Mouse (Mus musculus) heart, adult 2 months (tissue): ENCODE results near the gene Fbxw9. TPM values are rescaled to one million over a fixed set of nuclear protein-coding genes. Genes with fewer than 3 reads are reported as not detected.

Experiments used
- DNase-seq, 2 experiments: peaks; one replicate each; pipeline ENCODE4 v3.0.0; 2021
- H3K27ac ChIP-seq: fragments of 200-600 bp; 2 replicates; pipeline ENCODE4 v1.8.1; 2022
- H3K27me3 ChIP-seq: fragments of 200-500 bp; 2 replicates; pipeline ENCODE4 v1.6.1; 2012; ENCODE audit warnings: mild to moderate bottlenecking, low read length, inconsistent platforms, mixed read lengths; ENCODE audit not compliant: control insufficient read depth, insufficient read depth
- H3K36me3 ChIP-seq: fragments of 200-500 bp; 2 replicates; pipeline ENCODE4 v1.6.1; 2012; ENCODE audit warnings: low read length, inconsistent platforms; ENCODE audit not compliant: control insufficient read depth, insufficient read depth
- H3K4me1 ChIP-seq: fragments of 200-500 bp; 2 replicates; pipeline ENCODE4 v1.6.1; 2011; ENCODE audit warnings: low read length; ENCODE audit not compliant: control insufficient read depth, insufficient read depth
- H3K4me3 ChIP-seq: fragments of 200-600 bp; 2 replicates; pipeline ENCODE4 v1.8.1; 2022
- H3K79me2 ChIP-seq: fragments of 200-500 bp; replicated peaks from 2 replicates; pipeline ENCODE4 v1.6.1; 2012; ENCODE audit warnings: mild to moderate bottlenecking, inconsistent platforms, low read length, moderate library complexity, mixed read lengths; ENCODE audit not compliant: control insufficient read depth, insufficient read depth
- H3K9ac ChIP-seq: fragments of 200-500 bp; 2 replicates; pipeline ENCODE4 v1.6.1; 2012; ENCODE audit warnings: low read depth, mild to moderate bottlenecking, control low read depth, inconsistent platforms, low read length, mixed read lengths
- CTCF ChIP-seq: fragments of 200-600 bp; IDR thresholded peaks from 2 replicates; pipeline ENCODE4 v1.8.1; 2022; ENCODE audit warnings: antibody characterized with exemption, mild to moderate bottlenecking, moderate library complexity
- EP300 ChIP-seq: fragments of 200-500 bp; IDR thresholded peaks from 2 replicates; pipeline ENCODE4 v1.6.1; 2011; ENCODE audit warnings: low read depth, low read length, control low read depth; ENCODE audit not compliant: insufficient read depth
- POLR2A ChIP-seq: fragments of 200-500 bp; IDR thresholded peaks from 2 replicates; pipeline ENCODE4 v1.6.1; 2011; ENCODE audit warnings: mild to moderate bottlenecking, low read depth, low read length, control low read depth; ENCODE audit not compliant: insufficient read depth
- WGBS: fragments of 180-500 bp; shearing (Covaris S2); methylation state at CpG from one replicate; pipeline ENCODE4 v1.1.7; 2018; 5-methylcytosine and 5-hydroxymethylcytosine counted together
- intact Hi-C: fragments of 180-260 bp; cut with DNase I; formaldehyde crosslinking; loops from one replicate; pipeline ENCODE4 v1.15.1; 2025
- polyA plus RNA-seq: library from polyadenylated mRNA; depleted of rRNA; stranded (reverse); fragments of >200 nt; gene quantifications from 2 replicates; pipeline ENCODE4 v1.2.3, GENCODE M21; 2012
- total RNA-seq, 2 experiments: library from RNA; stranded (reverse); gene quantifications; 2 replicates each; pipeline ENCODE4 v1.2.3; 2021

The Fbxw9 gene
- total and polyA plus RNA-seq, 3 experiments = 2.4 to 10.5 (median 2.5) TPM

DNA sequence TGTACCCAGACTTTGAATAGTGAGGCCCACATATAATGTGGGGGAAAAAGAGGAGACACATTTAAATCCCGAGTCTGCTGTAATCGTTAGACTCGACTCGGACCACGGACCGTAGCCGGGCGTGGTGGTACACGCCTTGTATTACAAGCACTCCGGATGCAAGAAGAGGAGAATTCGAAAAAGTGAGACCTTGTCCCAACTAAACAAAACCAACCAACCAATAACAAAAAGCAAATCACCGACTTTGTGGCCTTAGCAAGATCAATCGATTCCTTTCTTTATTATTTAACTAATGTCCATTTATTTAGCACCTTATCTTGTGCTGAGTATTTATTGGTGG lies 32.4 kb upstream of the Fbxw9 start:
- Histone ChIP-seq H3K27me3 (no peaks in the 10 kb centered on the region), H3K4me1 (peaks cover 15% of the 10 kb centered on the region), H3K9ac (peak overlapping the region; percentile 90), H3K79me2 (peaks cover 5% of the 10 kb centered on the region; the same call in 1 of the 2 replicates), H3K36me3 (peaks cover 6% of the 10 kb centered on the region; the same call in 1 of the 2 replicates), H3K4me3 (peak overlapping the region; percentile 87), H3K27ac (peak overlapping the region; percentile 100)
- intact Hi-C loops = loop anchor here (10.0 kb wide), 1 partner anchor 53 kb away; the partner anchor contains the start of gene Junb
- WGBS = under 1% methylated on average over 13 of the region's 13 CpGs
- no peak for DNase-seq
- TF ChIP-seq CTCF (no peak), EP300 (no peak), POLR2A (no peak)

DNA sequence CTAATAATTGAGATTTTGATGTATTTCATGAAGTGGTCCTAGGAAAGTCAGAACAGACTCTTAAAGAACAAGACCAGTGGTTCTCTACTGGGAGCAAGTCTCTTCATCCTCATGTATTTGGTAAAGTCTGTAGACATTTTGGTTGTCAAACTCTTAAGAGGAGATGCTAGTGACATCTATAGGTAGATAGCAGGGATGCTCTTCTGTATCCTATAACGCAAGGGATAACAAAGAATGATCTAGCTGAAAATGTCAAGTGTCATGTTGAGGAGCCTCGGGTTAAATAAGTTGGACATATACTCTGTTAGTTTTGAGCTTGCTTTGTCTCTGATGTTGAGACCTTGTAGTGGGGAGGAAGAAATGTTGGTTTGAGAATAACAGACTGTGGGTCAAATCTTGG lies 31.9 kb upstream of the Fbxw9 start:
- 8% methylated on average over 2 of the region's 2 CpGs for WGBS
- peaks cover 15% of the 10 kb centered on the region for H3K4me1 ChIP-seq
- no peaks in the 10 kb centered on the region for H3K27me3 ChIP-seq
- peak overlapping the region; percentile 87 for H3K4me3 ChIP-seq
- peaks cover 5% of the 10 kb centered on the region; the same call in 1 of the 2 replicates for H3K79me2 ChIP-seq
- H3K9ac ChIP-seq = peak overlapping the region; percentile 21; the same call in 1 of the 2 replicates
- peak overlapping the region; percentile 100 for H3K27ac ChIP-seq
- peaks cover 9% of the 10 kb centered on the region for H3K36me3 ChIP-seq
- intact Hi-C loops = loop anchor here (10.0 kb wide), 1 partner anchor 53 kb away; the partner anchor contains the start of gene Junb
- DNase-seq = no peak
- TF ChIP-seq CTCF (no peak), POLR2A (no peak), EP300 (no peak)

DNA sequence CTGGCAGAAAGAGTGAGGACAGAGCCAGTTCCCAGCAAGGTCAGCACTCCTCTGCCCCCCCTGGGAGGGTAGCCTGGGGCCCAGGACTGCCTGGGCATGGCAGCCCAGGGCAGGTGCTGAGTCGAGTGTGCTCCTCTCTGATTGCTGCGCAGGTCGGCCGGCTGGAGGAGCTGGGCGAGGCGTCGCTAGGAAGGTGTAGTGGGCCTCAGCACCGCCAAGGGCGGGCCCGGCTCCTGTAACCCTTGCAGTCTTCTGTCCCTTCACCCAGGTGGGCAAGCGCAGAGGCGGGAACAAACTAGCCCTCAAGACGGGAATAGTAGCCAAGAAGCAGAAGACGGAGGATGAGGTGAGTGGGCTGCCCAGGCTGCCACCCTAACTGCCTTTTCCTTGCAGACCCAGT lies 30.6 kb upstream of the Fbxw9 start:
- no peak for TF ChIP-seq EP300
- TF ChIP-seq POLR2A = no peak
- TF ChIP-seq CTCF = no peak
- Histone ChIP-seq H3K4me3 (no peak overlapping the region), H3K9ac (no peak overlapping the region), H3K27me3 (no peaks in the 10 kb centered on the region), H3K79me2 (peaks cover 5% of the 10 kb centered on the region; the same call in 1 of the 2 replicates), H3K27ac (peak overlapping the region; percentile 24), H3K36me3 (peaks cover 9% of the 10 kb centered on the region), H3K4me1 (peaks cover 13% of the 10 kb centered on the region)
- 71% methylated on average over 14 of the region's 14 CpGs for WGBS
- DNase-seq = peak in 1 of 2 experiments; percentile 28
- intact Hi-C loops = loop anchor here (10.0 kb wide), 1 partner anchor 54 kb away; the partner anchor contains the start of gene Junb

DNA sequence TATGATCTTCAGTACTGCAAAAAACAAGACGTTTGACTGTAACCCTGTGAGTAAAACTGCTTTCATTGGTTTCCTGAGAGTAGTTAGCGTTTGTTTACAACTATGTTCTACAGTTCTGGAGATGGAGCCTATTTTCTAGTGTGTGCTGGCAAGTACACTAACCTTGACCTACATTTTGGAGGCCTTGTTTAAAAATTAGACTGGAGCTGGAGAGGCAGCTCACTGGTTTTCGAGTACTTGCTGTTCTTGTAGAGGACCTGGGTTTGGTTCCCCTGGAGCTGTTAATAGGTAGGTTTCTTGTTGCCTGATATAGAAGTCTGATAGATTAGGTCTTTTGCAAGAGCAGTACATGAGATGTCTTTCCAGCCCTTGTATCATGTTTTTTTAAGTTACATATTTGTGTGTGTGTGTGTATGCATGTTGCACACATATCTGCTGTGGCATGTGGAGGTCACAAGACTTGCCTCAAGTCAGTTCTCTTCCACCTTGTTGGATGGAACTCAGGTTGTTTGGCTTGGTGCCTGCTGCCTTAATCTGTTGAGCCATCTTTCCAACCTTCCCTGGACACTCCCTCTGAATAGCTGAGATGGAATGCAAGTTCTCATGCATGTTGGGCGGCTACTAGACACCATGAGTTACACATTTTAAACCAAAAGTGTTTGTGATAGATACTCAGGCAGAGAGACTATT lies 27.1 kb upstream of the Fbxw9 start:
- peaks cover 9% of the 10 kb centered on the region for H3K36me3 ChIP-seq
- WGBS = 61% methylated on average over 4 of the region's 4 CpGs
- TF ChIP-seq POLR2A = no peak
- no peak for TF ChIP-seq EP300
- no peak for TF ChIP-seq CTCF

DNA sequence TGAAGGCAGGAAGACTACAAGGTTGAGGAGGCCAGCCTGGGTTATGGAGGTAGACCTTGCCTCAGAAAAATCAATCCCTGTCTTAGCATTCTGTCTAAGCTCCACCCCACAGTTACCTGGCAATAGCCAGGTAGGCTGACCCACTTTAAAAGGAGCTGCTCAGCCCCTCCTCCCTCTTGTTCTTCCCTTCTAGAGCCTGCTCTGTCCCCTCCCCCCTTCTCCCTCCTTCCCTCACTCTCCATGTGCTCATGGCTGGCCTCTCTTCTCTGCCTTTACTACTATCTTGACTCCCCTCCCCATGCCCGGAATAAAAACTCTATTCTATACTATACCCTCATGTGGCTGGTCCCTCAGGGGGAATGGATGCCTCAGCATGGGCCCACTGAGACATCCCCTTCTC lies 26.0 kb upstream of the Fbxw9 start:
- Histone ChIP-seq H3K27me3 (no peaks in the 10 kb centered on the region), H3K4me1 (peaks cover 7% of the 10 kb centered on the region), H3K36me3 (peaks cover 9% of the 10 kb centered on the region), H3K4me3 (no peak overlapping the region), H3K9ac (no peak overlapping the region), H3K79me2 (no peaks in the 10 kb centered on the region), H3K27ac (no peak overlapping the region)
- no peak for DNase-seq
- TF ChIP-seq EP300 (no peak), CTCF (no peak), POLR2A (no peak)
- intact Hi-C loops = no loop called here
- 65% methylated on average over 1 of the region's 1 CpGs for WGBS

More for the DNA sequence above, 27.1 kb upstream of the Fbxw9 start:
- DNase-seq = no peak
- peaks cover 11% of the 10 kb centered on the region for H3K4me1 ChIP-seq
- no peak overlapping the region for H3K9ac ChIP-seq
- H3K27ac ChIP-seq = peak overlapping the region; percentile 67
- intact Hi-C loops = no loop called here
- H3K27me3 ChIP-seq = no peaks in the 10 kb centered on the region
- H3K79me2 ChIP-seq = peaks cover 3% of the 10 kb centered on the region; the same call in 1 of the 2 replicates
- no peak overlapping the region for H3K4me3 ChIP-seq

- Histone ChIP-seq H3K27ac (peak overlapping the region; percentile 96), H3K4me1 (peaks cover 7% of the 10 kb centered on the region), H3K9ac (peak overlapping the region; percentile 48; the same call in 1 of the 2 replicates), H3K4me3 (peak overlapping the region; percentile 32), H3K36me3 (peaks cover 9% of the 10 kb centered on the region), H3K27me3 (no peaks in the 10 kb centered on the region), H3K79me2 (no peaks in the 10 kb centered on the region)
- 2% methylated on average over 13 of the region's 13 CpGs for WGBS
- intact Hi-C loops = loop anchor here (5.0 kb wide), 1 partner anchor 38 kb away; the partner anchor contains the start of gene Dhps
- peak; percentile 49 to 77 for DNase-seq
- TF ChIP-seq EP300 = no peak
- peak; percentile 64; the same call in 1 of the 2 replicates for TF ChIP-seq POLR2A
Measured at GRCm38 (mm10) chr8:85034764-85035163, 25.1 kb upstream of the Fbxw9 start.
